9 mouse cellular contexts compared by ENCODE assay signal in genomic region chr3:90652878-90653508, GRCm38 (mm10). TPM values are rescaled to one million over a fixed set of nuclear protein-coding genes. Genes with fewer than 3 reads are reported as not detected.
A peak's percentile ranks its signal among the peaks of the same experiment; 100 is the strongest.
DNase-seq lines count a peak whose midpoint lies in the region; ATAC-seq and TF ChIP-seq lines count a peak whose summit lies in the region.
"Had no signal": no experiment of that assay in that cellular context is flagged by ENCODE, and none has a peak within 500 bp of the region (broad histone marks: within the 10 kb centered on the region; RNA-seq: fewer than 3 reads in every experiment).

No protein-coding gene starts in this region.

- peak; percentile 70 for DNase-seq in R1 (ENCODE audit: low read depth, low spot score)
- DNase-seq in cerebellum, adult 9-11 months: peak; percentile 31
- peak; percentile 77 to 78 for DNase-seq in frontal cortex, postnatal 25 days (ENCODE audit: low spot score in 2 of 2)
- peak; percentile 80 for DNase-seq in induced T-regulatory cell, adult 2 months (ENCODE audit: low read depth)
- peak; percentile 81 to 84 for DNase-seq in left cerebral cortex, adult 2 months (ENCODE audit: extremely low spot score in 1 of 2, low spot score in 2 of 2)
- DNase-seq in mesoderm, embryonic 11.5 days (ENCODE audit: low read depth, low spot score): peak; percentile 79
- peak; percentile 77 for DNase-seq in right cerebral cortex, postnatal 25 days

- peak; percentile 82 for TF ChIP-seq CTCF in left cerebral cortex, adult 2 months (IDR thresholded peaks at IDR 0.05)

- no peak overlapping the region for H3K4me3 ChIP-seq in left cerebral cortex, adult 2 months
- H3K4me3 ChIP-seq: myocyte had no signal

- ATAC-seq in erythroblast, adult 5-6 weeks (replicated peaks; ENCODE audit: low FRiP score, poor library complexity, severe bottlenecking): no peak

- intact Hi-C loops in left cerebral cortex, adult 2 months (cut with DNase I): loop anchor here (1.0 to 5.0 kb wide), 6 partner anchors 36 to 241 kb away; partner anchors contain the start of genes Chtop, Ints3 and Snapin

- no peak overlapping the region for H3K27ac ChIP-seq in left cerebral cortex, adult 2 months

RNA-seq across cellular contexts. Expression of gene S100a7a, which starts 0.8 kb away (rescaled TPM):
- total RNA-seq in left cerebral cortex, adult 2 months (2021): 1 to 10 TPM in 1 of 2 experiments, under 1 TPM in 1; 0.72 to 1.1 TPM
- not detected in 2 replicates for total RNA-seq in erythroblast, adult 5-6 weeks (2015; ENCODE audit: low replicate concordance)
- not detected in 2 replicates for total RNA-seq in erythroblast, adult 5-6 weeks (2017; ENCODE audit: low replicate concordance)

RNA-seq across cellular contexts. Expression of gene S100a8, which starts 15.8 kb away (rescaled TPM):
- 1 to 10 TPM in 1 of 2 experiments, not detected in 1; 3.0 TPM for total RNA-seq in left cerebral cortex, adult 2 months (2021)
- total RNA-seq in erythroblast, adult 5-6 weeks (2015; ENCODE audit: low replicate concordance): 9,516 and 10,353 TPM in 2 replicates
- 5,136 and 5,692 TPM in 2 replicates for total RNA-seq in erythroblast, adult 5-6 weeks (2017; ENCODE audit: low replicate concordance)

RNA-seq across cellular contexts. Expression of gene S100a6, which starts 40.3 kb away (rescaled TPM):
- 10 to 100 TPM; 28.8 to 31.0 TPM for total RNA-seq in left cerebral cortex, adult 2 months (2021)
- total RNA-seq in erythroblast, adult 5-6 weeks (2015; ENCODE audit: low replicate concordance): 246 and 247 TPM in 2 replicates
- 99.2 and 118 TPM in 2 replicates for total RNA-seq in erythroblast, adult 5-6 weeks (2017; ENCODE audit: low replicate concordance)

RNA-seq across cellular contexts. Expression of gene S100a9, which starts 42.5 kb away (rescaled TPM):
- total RNA-seq in left cerebral cortex, adult 2 months (2021): 1 to 10 TPM in 1 of 2 experiments, not detected in 1; 2.1 TPM
- 13,871 and 15,956 TPM in 2 replicates for total RNA-seq in erythroblast, adult 5-6 weeks (2015; ENCODE audit: low replicate concordance)
- total RNA-seq in erythroblast, adult 5-6 weeks (2017; ENCODE audit: low replicate concordance): 4,543 and 6,947 TPM in 2 replicates

RNA-seq across cellular contexts. Expression of gene S100a5, which starts 44.7 kb away (rescaled TPM):
- not detected for total RNA-seq in left cerebral cortex, adult 2 months (2021)
- total RNA-seq in erythroblast, adult 5-6 weeks (2015; ENCODE audit: low replicate concordance): not detected in 2 replicates
- not detected in 2 replicates for total RNA-seq in erythroblast, adult 5-6 weeks (2017; ENCODE audit: low replicate concordance)

Comparison
In these comparisons a context has a peak if more than half of its experiments do, and no peak if none do; other contexts are left out.
1. DNase-seq: peak in every context shown above with its lines; median percentile 82 in left cerebral cortex, adult 2 months; 80 in induced T-regulatory cell, adult 2 months; 79 in mesoderm, embryonic 11.5 days; 78 in frontal cortex, postnatal 25 days; 77 in right cerebral cortex, postnatal 25 days; 70 in R1; 31 in cerebellum, adult 9-11 months.
2. RNA of gene S100a8, which starts 15.8 kb away (total RNA-seq): 5,136 to 10,353 TPM in erythroblast, adult 5-6 weeks; 3.0 TPM in left cerebral cortex, adult 2 months; every median in the first group is over 1,000 times any median in the second.